Mouse (Mus musculus): ENCODE measurements around the gene Klf7. TPM values are rescaled to one million over a fixed set of nuclear protein-coding genes. Genes with fewer than 3 reads are reported as not detected.

Klf7 gene
- total RNA-seq, 2 experiments from 2014 or later = 14.5 to 18.4 TPM

- DNase-seq = no peak
These were observed 100.1 kb downstream of the Klf7 start for GRCm38 (mm10) chr1:64021986-64022385.

DNA sequence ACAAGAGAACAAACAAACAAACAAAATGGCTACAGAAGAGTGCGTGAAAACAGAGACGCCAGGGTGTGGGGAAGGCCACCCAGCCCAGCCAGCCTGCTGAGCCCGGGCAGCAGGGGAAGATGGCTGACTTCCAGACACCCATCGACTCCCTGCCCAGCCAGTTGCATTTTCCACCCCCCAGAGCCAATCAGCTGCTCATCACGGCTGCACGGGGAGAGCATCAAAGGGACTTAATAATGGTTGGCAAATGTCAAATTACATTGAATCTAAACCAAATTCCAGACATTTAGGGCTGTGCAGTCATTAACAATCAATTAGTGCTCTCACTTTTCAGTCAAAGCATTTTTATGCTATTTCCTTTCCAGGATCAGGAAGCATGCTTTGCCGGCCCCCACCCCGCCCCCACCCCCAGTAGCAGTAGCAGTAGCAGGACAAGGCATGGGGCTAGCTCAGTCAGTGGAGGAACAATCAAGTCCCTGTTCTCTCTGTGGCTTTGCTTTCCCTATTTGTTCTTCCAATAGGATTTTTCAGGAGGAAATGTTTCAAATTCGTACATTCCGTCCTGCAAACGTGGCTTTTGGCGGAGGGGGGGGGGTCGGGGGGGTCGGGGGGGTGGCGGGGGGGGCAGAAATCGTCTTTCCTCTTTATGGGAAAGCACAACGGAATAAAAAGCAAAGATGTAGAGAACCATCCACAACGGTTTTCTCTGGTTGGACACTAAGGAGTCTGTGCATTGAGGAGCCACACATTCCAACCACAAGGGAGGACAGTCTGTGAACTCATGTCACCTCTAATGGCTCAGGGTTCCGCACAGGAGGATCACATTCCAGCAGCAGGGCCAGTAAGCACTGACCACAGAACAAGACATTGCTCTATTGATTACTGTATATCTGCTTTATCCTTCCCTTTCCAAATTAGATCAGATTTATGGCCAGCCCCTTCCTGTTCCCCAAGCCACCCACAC is 101.1 kb downstream of the Klf7 start:
- peak; percentile 35 to 40 for DNase-seq

GRCm38 (mm10) chr1:64019127-64019635 is 102.9 kb downstream of the Klf7 start:
- no peak for DNase-seq

- peak; percentile 66 to 75 for DNase-seq
These were observed 103.5 kb downstream of the Klf7 start for GRCm38 (mm10) chr1:64018466-64019077.

DNA sequence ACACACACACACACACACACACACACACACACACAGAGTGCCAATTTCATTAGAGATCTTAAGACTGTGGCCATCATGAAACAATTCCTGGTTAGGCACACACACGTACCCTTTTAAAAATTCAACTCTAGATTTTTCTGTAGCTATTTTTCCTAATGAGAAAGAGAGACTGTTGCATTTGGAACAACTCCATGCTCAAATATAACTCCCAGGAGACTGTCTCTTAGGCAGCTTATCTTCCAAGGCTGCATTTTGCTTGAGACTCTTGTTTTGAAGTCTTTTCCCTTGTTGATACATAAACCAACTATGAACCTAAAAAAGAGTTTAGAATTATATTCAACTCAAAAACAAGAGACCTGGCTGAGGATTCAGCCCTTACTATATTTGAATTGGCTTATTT is 108.0 kb downstream of the Klf7 start:
- no peak for DNase-seq

DNA sequence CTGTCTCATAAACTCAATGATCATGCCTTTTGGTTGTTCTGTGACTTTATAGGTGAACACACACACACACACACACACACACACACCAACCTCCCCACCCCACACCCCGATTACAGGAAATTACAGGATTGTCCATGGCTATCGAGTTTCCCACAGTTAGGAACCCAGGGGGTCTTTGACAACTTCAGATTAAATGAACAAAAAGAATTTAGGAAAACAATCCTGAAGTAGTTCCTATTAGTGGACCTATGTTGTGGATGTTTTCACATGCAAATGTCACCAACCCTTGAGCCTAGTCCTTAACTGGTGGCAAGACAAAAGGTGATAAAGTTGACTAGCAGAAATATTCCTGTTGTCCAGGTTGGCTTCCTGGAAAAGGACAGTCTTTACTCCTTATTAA is 113.1 kb downstream of the Klf7 start:
- no peak for DNase-seq

DNA sequence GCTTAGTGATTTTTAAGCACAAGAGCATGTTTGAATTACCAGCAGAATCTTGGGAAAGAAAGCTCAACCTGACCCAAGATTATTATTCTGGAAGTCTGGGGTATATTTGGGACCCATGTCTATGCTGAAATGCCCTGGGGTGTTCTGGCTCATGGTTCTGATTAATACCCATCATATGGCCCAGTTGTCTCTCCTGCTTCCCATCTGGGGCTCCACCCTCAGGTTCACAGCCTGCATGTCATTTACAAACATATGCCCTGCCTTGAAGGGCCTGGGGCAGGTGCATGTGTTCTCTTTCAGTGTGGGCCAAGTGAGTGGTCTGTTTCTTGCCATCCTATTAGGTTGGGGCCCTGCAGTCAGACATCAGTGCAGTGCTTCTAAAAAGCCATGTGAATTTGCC is 114.1 kb downstream of the Klf7 start:
- no peak for DNase-seq

- no peak for DNase-seq
These were observed 116.9 kb downstream of the Klf7 start for GRCm38 (mm10) chr1:64005194-64005593.

DNA sequence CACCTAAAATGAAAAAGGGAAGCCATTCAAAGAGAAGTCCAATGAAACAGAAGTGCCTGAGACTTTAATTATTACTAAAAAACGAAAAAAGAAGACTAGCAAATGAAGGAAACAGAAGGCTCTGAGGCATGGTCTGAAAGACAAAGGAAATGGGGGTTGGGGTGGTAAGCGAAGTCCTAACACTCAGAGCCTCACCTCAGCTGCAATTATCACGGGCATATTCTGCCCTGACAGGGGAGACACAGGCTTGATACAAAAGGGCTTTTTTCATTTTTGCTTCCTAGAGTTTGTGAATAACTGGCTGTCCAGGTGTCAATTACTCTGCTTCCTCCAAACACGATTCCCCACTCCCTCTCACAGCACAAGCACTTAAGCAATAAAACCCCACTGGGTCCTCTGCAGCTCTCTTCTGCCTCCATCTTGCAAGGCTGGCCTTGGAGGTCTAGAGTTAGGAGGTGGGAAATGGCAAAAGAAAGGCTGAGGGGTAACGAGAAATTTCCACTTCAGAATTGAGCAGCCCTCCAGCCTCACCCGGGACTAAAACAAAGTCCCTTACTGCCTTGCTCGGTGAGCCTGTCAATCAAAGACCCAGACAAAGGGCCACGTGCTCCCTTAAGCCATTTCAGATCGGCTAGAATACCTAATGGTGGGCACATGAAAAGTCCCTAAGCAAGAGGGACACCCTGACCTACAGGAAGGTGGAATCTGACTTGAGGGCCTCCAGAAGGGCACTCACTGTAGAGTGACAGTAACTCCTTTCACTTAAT is 118.4 kb downstream of the Klf7 start:
- no peak for DNase-seq

DNA sequence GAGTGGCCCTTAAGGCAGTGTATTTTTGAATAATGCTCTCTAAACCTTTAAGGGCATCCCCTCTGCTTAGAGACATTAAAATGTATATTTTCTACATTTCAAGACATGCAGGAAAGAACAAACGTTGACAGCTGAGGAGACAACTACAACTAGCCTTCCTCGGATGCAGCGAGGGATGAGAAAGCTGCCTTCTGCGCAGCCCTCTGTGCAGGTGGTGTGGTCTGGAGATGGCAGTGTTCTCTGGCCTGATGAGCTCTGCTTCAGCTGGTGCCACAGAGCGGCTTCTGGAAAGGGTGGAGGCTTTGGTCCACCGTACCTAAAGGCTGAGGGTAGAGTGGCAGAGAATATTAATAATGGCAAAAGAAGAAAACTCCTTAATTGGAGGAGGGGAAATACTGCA is 120.0 kb downstream of the Klf7 start:
- no peak for DNase-seq

DNA sequence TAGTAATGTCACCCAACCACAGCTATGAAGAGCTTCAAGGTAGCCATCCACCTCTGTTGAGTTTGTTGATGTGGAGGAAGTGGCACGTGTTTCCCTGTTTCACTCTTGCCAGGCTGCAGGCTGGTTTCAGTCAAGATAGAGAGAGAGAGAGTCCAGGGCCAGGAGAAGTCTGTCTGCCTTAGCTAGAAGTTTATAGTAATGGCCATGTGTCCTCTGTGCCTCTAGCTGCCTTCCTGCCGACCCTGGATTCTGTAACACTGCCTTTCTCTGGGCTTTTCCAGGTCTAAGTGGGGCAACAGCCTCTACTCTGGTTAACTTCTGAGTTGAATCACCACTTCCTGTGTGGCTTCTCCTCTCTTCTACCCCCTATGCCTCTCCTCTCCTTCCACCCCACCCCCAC is 121.5 kb downstream of the Klf7 start:
- no peak for DNase-seq

GRCm38 (mm10) chr1:63999481-63999880 is 122.6 kb downstream of the Klf7 start:
- peak; percentile 66 to 74 for DNase-seq

GRCm38 (mm10) chr1:63998901-63999300 is 123.2 kb downstream of the Klf7 start:
- peak in 1 of 2 experiments; percentile 20 for DNase-seq

DNA sequence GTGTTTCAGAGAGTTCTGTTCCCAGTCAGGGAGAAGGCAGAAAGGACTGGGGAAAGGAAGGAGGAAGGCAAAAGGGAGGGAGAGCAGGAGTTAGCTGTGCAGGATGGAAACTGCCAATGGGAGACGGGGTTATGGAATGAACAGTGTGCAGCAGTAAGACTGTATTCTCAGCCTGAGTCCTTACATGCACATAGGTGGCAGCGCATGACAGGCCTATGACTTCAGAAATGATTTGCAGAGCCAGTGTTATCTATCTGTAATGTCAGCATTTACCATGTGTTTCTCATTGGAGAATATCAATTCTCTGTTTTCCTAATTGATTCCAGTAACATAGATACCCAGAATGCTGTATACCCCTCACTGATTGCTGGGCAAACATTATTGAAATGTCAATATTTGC is 123.9 kb downstream of the Klf7 start:
- no peak for DNase-seq

GRCm38 (mm10) chr1:63995828-63996227 is 126.3 kb downstream of the Klf7 start:
- DNase-seq = no peak

- no peak for DNase-seq
These were observed 127.0 kb downstream of the Klf7 start for GRCm38 (mm10) chr1:63995137-63995492.

DNA sequence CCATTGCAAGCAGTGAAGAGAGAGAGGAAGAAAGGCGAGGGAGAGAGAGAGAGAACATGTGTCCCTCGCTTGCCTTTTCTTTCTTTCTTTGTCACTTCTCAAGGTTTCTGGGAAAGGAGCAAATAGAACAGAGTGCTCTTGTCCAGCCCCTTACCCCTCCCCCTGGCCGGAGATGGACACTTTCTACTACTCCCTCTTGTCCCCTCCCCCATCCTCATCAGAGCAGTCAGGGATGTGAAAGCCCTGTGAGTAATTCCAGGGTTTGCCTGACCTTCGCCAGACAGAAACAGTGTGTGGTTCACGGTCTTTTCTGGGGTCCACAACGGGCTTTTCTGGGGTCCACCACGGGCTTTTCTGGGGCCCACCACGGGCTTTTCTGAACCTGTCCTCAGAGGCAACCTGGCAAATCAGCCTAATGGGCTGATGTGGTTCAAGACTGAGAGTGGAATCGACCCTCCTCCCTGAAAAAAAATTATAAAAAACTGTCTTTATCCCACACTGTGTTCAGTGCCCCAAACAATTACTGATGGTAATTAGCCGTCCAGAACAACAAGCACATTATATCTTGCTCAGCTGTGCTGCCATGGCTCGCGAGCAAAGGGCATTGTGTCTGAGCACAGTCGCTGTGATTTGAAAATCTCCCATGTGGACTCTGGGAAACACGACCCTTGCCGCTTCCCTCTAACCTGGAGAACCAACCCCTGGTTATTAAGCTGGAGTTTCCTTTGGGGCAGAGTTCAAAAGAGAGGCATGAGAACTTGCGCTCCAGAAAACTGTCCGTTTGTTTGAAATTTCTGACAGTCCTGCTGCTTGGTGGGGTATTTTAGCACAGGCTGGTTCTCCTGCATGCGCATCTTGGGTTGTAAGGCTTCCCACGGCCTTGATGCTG is 127.6 kb downstream of the Klf7 start:
- DNase-seq = peak; percentile 61 to 69

DNA sequence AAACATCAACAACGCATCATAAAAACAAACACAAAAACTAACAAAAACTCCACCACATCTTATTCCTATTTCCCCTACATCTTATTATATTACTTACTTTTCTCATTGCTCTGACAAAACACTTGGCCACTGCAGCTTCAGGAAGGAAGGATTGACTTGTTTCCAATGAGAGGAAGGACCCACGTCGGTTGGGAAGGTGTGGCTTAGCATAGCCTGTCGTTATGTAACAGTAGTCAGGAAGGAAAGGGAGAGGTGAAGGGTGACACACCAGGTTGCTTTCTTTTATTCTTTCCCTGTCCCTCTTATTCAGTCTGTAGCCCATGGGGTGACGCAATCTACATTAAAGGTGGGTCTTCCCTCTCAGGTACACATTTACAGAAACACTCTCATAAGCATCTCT is 129.6 kb downstream of the Klf7 start:
- DNase-seq = no peak

DNA sequence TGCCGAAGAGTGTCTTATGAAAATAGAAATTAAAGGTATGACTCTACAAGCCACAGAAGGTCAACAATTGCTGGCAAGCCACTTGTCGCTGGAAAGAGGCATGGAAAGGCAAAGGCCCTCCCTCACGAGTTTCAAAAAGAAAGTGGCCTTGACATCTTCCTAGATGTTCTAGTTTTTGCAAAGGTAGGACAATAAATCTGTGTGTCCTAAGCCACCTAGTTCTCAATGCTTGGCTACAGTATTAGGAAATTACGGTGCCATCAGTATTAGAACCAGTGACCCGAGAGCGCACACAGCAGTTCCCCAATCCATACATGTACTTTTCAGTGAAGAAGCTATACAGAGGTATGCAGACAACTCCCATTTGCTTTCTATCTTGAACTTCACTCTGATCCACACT is 131.7 kb downstream of the Klf7 start:
- DNase-seq = no peak

GRCm38 (mm10) chr1:63980733-63981132 is 141.3 kb downstream of the Klf7 start:
- no peak for DNase-seq
